Mouse (Mus musculus) heart, embryonic 15.5 days (tissue): ENCODE measurements at regions not wholly inside any gene's neighbourhood (a gene's known extent, or its start where the extent isn't known, plus 50 kb on each side); places are given as distances from the start of the nearest gene placed in this dataset.

Source experiments
- ATAC-seq: fragments of 200-750 bp; cut with Nextera tagmentation; replicated peaks from 2 replicates; pipeline ENCODE4 v1.8.0; 2017; ENCODE audit warnings: low read depth, moderate TSS enrichment; ENCODE audit not compliant: insufficient number of reproducible peaks, insufficient read depth, low FRiP score
- H3K27ac ChIP-seq: fragments of 300-500 bp; sonication (generic); 2 replicates; pipeline ENCODE4 v1.5.1; 2015; ENCODE audit warnings: mild to moderate bottlenecking, inconsistent platforms
- H3K27me3 ChIP-seq: fragments of 300-500 bp; sonication (generic); 2 replicates; pipeline ENCODE4 v1.6.1; 2015; ENCODE audit warnings: inconsistent platforms
- H3K36me3 ChIP-seq: fragments of 300-500 bp; sonication (generic); 2 replicates; pipeline ENCODE4 v1.6.1; 2015; ENCODE audit warnings: mild to moderate bottlenecking, inconsistent platforms
- H3K4me1 ChIP-seq: fragments of 300-500 bp; sonication (generic); replicated peaks from 2 replicates; pipeline ENCODE4 v1.6.1; 2015; ENCODE audit warnings: inconsistent platforms
- H3K4me2 ChIP-seq: fragments of 300-500 bp; sonication (generic); 2 replicates; pipeline ENCODE4 v1.6.1; 2015; ENCODE audit warnings: inconsistent platforms, mild to moderate bottlenecking, moderate library complexity
- H3K4me3 ChIP-seq: fragments of 300-500 bp; sonication (generic); 2 replicates; pipeline ENCODE4 v1.5.1; 2015; ENCODE audit warnings: mild to moderate bottlenecking, inconsistent platforms
- H3K9ac ChIP-seq: fragments of 300-500 bp; sonication (generic); 2 replicates; pipeline ENCODE4 v1.6.1; 2015; ENCODE audit warnings: mild to moderate bottlenecking, inconsistent platforms
- H3K9me3 ChIP-seq: fragments of 300-500 bp; sonication (generic); replicated peaks from 2 replicates; pipeline ENCODE4 v1.6.1; 2016; ENCODE audit warnings: inconsistent platforms
- WGBS: fragments of 180-500 bp; shearing (Covaris S2); methylation state at CpG from one replicate; pipeline ENCODE4 v1.1.7; 2015; ENCODE audit warnings: mixed read lengths; 5-methylcytosine and 5-hydroxymethylcytosine counted together

- Histone ChIP-seq H3K27ac (no peak overlapping the region), H3K9ac (no peak overlapping the region), H3K36me3 (no peaks in the 10 kb centered on the region), H3K9me3 (no peaks in the 10 kb centered on the region), H3K4me1 (peaks cover 25% of the 10 kb centered on the region), H3K4me3 (no peak overlapping the region), H3K4me2 (no peak overlapping the region), H3K27me3 (no peaks in the 10 kb centered on the region)
- 90% methylated on average over 4 of the region's 4 CpGs for WGBS
- ATAC-seq = no peak
Measured at GRCm38 (mm10) chr17:9757725-9758251, 88.3 kb upstream of the Pabpc6 start.

GRCm38 (mm10) chr17:9756675-9757074 lies 87.2 kb upstream of the Pabpc6 start:
- ATAC-seq = no peak
- no peak overlapping the region for H3K9ac ChIP-seq

GRCm38 (mm10) chr17:9756196-9756595 lies 86.7 kb upstream of the Pabpc6 start:
- 54% methylated on average over 3 of the region's 3 CpGs for WGBS
- Histone ChIP-seq H3K4me1 (peaks cover 25% of the 10 kb centered on the region), H3K4me2 (0 out of 2 replicates have a peak overlapping the region, but pooled peaks have one; percentile 21), H3K9me3 (no peaks in the 10 kb centered on the region), H3K27me3 (no peaks in the 10 kb centered on the region), H3K4me3 (no peak overlapping the region), H3K9ac (no peak overlapping the region), H3K36me3 (no peaks in the 10 kb centered on the region), H3K27ac (0 out of 2 replicates have a peak overlapping the region, but pooled peaks have one; percentile 24)
- no peak for ATAC-seq

More at GRCm38 (mm10) chr17:9756675-9757074, 87.2 kb upstream of the Pabpc6 start:
- Histone ChIP-seq H3K9me3 (no peaks in the 10 kb centered on the region), H3K4me2 (0 out of 2 replicates have a peak overlapping the region, but pooled peaks have one; percentile 21), H3K27ac (0 out of 2 replicates have a peak overlapping the region, but pooled peaks have one; percentile 24), H3K27me3 (no peaks in the 10 kb centered on the region), H3K4me3 (no peak overlapping the region), H3K4me1 (peaks cover 25% of the 10 kb centered on the region), H3K36me3 (no peaks in the 10 kb centered on the region)
- 53% methylated on average over 12 of the region's 12 CpGs for WGBS

GRCm38 (mm10) chr17:9755576-9755975 lies 86.1 kb upstream of the Pabpc6 start:
- Histone ChIP-seq H3K9ac (no peak overlapping the region), H3K4me1 (peaks cover 21% of the 10 kb centered on the region), H3K27ac (no peak overlapping the region), H3K36me3 (no peaks in the 10 kb centered on the region), H3K4me2 (no peak overlapping the region), H3K27me3 (no peaks in the 10 kb centered on the region), H3K9me3 (no peaks in the 10 kb centered on the region), H3K4me3 (no peak overlapping the region)
- no peak for ATAC-seq
- 74% methylated on average over 4 of the region's 4 CpGs for WGBS

GRCm38 (mm10) chr17:9754884-9755405 lies 85.4 kb upstream of the Pabpc6 start:
- no peak for ATAC-seq
- Histone ChIP-seq H3K27me3 (no peaks in the 10 kb centered on the region), H3K36me3 (no peaks in the 10 kb centered on the region), H3K4me2 (no peak overlapping the region), H3K4me1 (peaks cover 15% of the 10 kb centered on the region), H3K4me3 (no peak overlapping the region), H3K9ac (no peak overlapping the region), H3K9me3 (no peaks in the 10 kb centered on the region), H3K27ac (no peak overlapping the region)
- 76% methylated on average over 2 of the region's 2 CpGs for WGBS

DNA sequence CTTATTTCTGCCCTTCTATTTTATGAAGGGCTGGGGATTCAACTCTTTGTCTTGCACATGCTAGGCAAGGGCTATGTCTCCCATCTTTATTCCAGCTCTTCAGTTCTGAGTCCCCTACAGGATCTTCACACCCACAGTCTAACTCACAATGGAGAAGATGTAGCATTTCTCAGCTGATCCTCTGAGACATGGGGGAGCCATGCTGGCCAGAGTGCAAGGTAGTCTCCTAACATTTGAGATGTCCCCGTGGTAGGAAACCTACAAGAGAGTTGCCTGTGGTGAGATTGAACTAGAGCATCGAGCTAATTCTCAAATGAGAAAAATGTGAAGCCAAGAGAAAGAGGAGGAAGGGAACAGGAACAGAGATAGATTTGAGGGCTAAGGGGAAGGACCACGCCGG lies 83.3 kb upstream of the Pabpc6 start:
- no peak overlapping the region for H3K27ac ChIP-seq
- ATAC-seq = no peak
- no peak overlapping the region for H3K4me3 ChIP-seq
- H3K36me3 ChIP-seq = no peaks in the 10 kb centered on the region
- no peaks in the 10 kb centered on the region for H3K9me3 ChIP-seq
- no peak overlapping the region for H3K4me2 ChIP-seq
- H3K9ac ChIP-seq = no peak overlapping the region
- WGBS = 78% methylated on average over 4 of the region's 4 CpGs
- H3K27me3 ChIP-seq = no peaks in the 10 kb centered on the region
- H3K4me1 ChIP-seq = peaks cover 9% of the 10 kb centered on the region

GRCm38 (mm10) chr17:9751348-9752170 lies 82.0 kb upstream of the Pabpc6 start:
- no peak for ATAC-seq
- Histone ChIP-seq H3K4me2 (no peak overlapping the region), H3K9ac (no peak overlapping the region), H3K27me3 (no peaks in the 10 kb centered on the region), H3K9me3 (no peaks in the 10 kb centered on the region), H3K4me3 (no peak overlapping the region), H3K4me1 (peaks cover 4% of the 10 kb centered on the region), H3K27ac (no peak overlapping the region), H3K36me3 (no peaks in the 10 kb centered on the region)
- WGBS = 48% methylated on average over 13 of the region's 13 CpGs

DNA sequence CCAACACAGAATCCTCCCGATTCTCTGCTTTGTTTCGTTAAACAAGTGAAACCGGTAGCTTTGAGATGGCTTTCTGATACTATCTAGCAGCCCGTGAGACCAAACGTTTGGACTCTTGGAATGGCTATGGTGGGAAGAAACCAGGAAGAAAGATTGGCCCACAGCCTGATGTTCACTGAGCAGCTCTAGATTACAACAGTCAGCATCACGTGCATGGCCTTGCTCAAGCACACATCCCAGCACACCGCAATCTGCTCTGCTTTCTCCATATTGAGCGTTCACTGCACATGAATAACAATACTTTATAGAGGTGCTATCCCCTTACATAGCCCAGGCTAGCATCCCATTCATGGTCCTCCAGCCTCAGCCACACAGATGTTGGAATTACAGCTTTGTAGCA lies 80.5 kb upstream of the Pabpc6 start:
- no peak for ATAC-seq
- Histone ChIP-seq H3K4me2 (no peak overlapping the region), H3K9ac (no peak overlapping the region), H3K36me3 (no peaks in the 10 kb centered on the region), H3K27ac (no peak overlapping the region), H3K4me1 (no peaks in the 10 kb centered on the region), H3K4me3 (no peak overlapping the region), H3K9me3 (no peaks in the 10 kb centered on the region), H3K27me3 (no peaks in the 10 kb centered on the region)
- WGBS = 83% methylated on average over 8 of the region's 8 CpGs

GRCm38 (mm10) chr17:9749301-9749700 lies 79.8 kb upstream of the Pabpc6 start:
- WGBS = 92% methylated on average over 3 of the region's 3 CpGs
- H3K4me1 ChIP-seq = no peaks in the 10 kb centered on the region

GRCm38 (mm10) chr17:9747893-9748292 lies 78.4 kb upstream of the Pabpc6 start:
- no peak overlapping the region for H3K4me2 ChIP-seq
- no peaks in the 10 kb centered on the region for H3K4me1 ChIP-seq
- 82% methylated on average over 2 of the region's 2 CpGs for WGBS
- no peaks in the 10 kb centered on the region for H3K27me3 ChIP-seq
- no peaks in the 10 kb centered on the region for H3K9me3 ChIP-seq
- no peak overlapping the region for H3K4me3 ChIP-seq
- no peaks in the 10 kb centered on the region for H3K36me3 ChIP-seq
- no peak for ATAC-seq
- H3K9ac ChIP-seq = no peak overlapping the region
- no peak overlapping the region for H3K27ac ChIP-seq

More at GRCm38 (mm10) chr17:9749301-9749700, 79.8 kb upstream of the Pabpc6 start:
- Histone ChIP-seq H3K4me2 (no peak overlapping the region), H3K27me3 (no peaks in the 10 kb centered on the region), H3K9me3 (no peaks in the 10 kb centered on the region), H3K9ac (no peak overlapping the region), H3K36me3 (no peaks in the 10 kb centered on the region), H3K4me3 (no peak overlapping the region), H3K27ac (no peak overlapping the region)
- ATAC-seq = no peak

DNA sequence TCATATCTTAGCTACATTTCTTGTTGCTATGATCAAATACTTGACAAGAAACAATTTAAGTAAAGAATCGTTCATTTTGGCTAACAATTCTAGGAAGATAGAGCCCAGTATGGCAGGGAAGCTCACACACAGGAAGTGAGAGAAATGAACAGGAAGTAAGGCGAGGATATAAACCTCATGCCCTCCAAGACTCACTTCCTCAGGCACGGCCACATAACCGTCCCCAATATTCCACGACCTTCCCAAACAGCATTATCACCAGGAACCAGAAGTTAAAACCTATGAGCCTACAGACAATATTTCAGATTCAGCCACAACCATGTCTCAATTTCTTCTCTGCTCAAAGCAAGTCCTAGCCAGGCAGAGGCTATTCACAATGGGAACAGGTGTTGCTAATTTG lies 73.8 kb upstream of the Pabpc6 start:
- no peak overlapping the region for H3K4me3 ChIP-seq
- H3K4me1 ChIP-seq = no peaks in the 10 kb centered on the region
- H3K36me3 ChIP-seq = no peaks in the 10 kb centered on the region
- no peak overlapping the region for H3K27ac ChIP-seq
- no peaks in the 10 kb centered on the region for H3K9me3 ChIP-seq
- H3K27me3 ChIP-seq = no peaks in the 10 kb centered on the region
- H3K9ac ChIP-seq = no peak overlapping the region
- WGBS = 66% methylated on average over 5 of the region's 5 CpGs
- ATAC-seq = no peak
- no peak overlapping the region for H3K4me2 ChIP-seq
